ENCODE assay signal across 8 mouse cellular contexts in genomic region chr10:119065133-119065817, GRCm38 (mm10).
A peak's percentile ranks its signal among the peaks of the same experiment; 100 is the strongest.
DNase-seq lines count a peak whose midpoint lies in the region; ATAC-seq and TF ChIP-seq lines count a peak whose summit lies in the region.

No protein-coding gene starts in this region.

- H3K9ac ChIP-seq in limb, embryonic 14.5 days (ENCODE audit: low read depth, low read length, severe bottlenecking): no peak overlapping the region
- 0 out of 2 replicates have a peak overlapping the region, but pooled peaks have one; percentile 8 for H3K9ac ChIP-seq in midbrain, postnatal 0 days (replicated peaks; ENCODE audit: low read length, poor library complexity, severe bottlenecking)

- no peak overlapping the region for H3K27ac ChIP-seq in limb, embryonic 14.5 days (replicated peaks; ENCODE audit: low read depth, low read length)
- no peak overlapping the region for H3K27ac ChIP-seq in midbrain, postnatal 0 days (ENCODE audit: low read depth, low read length)

- WGBS in limb, embryonic 14.5 days: 45% methylated on average over 23 of the region's 23 CpGs
- 25% methylated on average over 23 of the region's 23 CpGs for WGBS in midbrain, postnatal 0 days

- H3K4me2 ChIP-seq in limb, embryonic 14.5 days (replicated peaks; ENCODE audit: low read depth, low read length, severe bottlenecking): 0 out of 2 replicates have a peak overlapping the region, but pooled peaks have one; percentile 11
- peak overlapping the region; percentile 36 for H3K4me2 ChIP-seq in midbrain, postnatal 0 days (ENCODE audit: low read depth, low read length, poor library complexity, severe bottlenecking)

- peak; percentile 90 for ATAC-seq in granulocyte monocyte progenitor cell, adult 5-6 weeks (replicated peaks; ENCODE audit: poor library complexity, severe bottlenecking)
- ATAC-seq in inflammation-experienced regulatory T-cells, adult 6 months: peak; percentile 66
- ATAC-seq in limb, embryonic 14.5 days (ENCODE audit: low FRiP score, low read depth): peak; percentile 74; the same call in 1 of the 2 replicates
- ATAC-seq in midbrain, postnatal 0 days (ENCODE audit: low FRiP score): peak; percentile 75

- H3K9me3 ChIP-seq in limb, embryonic 14.5 days (ENCODE audit: control insufficient read depth, low read length): no peaks in the 10 kb centered on the region
- no peaks in the 10 kb centered on the region for H3K9me3 ChIP-seq in midbrain, postnatal 0 days (ENCODE audit: low read length)

- 0 out of 2 replicates have a peak, but pooled peaks cover 5% of the 10 kb centered on the region for H3K4me1 ChIP-seq in limb, embryonic 14.5 days (ENCODE audit: control insufficient read depth, insufficient read depth, low read length)
- H3K4me1 ChIP-seq in midbrain, postnatal 0 days (ENCODE audit: insufficient read depth, low read length): no peaks in the 10 kb centered on the region

- no peak for TF ChIP-seq CTCF in midbrain, postnatal 0 days (IDR thresholded peaks at IDR 0.05)

- no peaks in the 10 kb centered on the region for H3K36me3 ChIP-seq in limb, embryonic 14.5 days (ENCODE audit: control insufficient read depth, insufficient read depth, low read length)
- no peaks in the 10 kb centered on the region for H3K36me3 ChIP-seq in midbrain, postnatal 0 days (ENCODE audit: insufficient read depth, low read length)

- no peaks in the 10 kb centered on the region for H3K27me3 ChIP-seq in limb, embryonic 14.5 days (ENCODE audit: control insufficient read depth, insufficient read depth, low read length)
- no peaks in the 10 kb centered on the region for H3K27me3 ChIP-seq in midbrain, postnatal 0 days (ENCODE audit: insufficient read depth, low read length)

- peak; percentile 56 to 70 for DNase-seq in lung, adult 18-20 months
- no peak for DNase-seq in lung, postnatal 14 days
- peak; percentile 8 to 10 for DNase-seq in cerebellum, postnatal 36 days
- DNase-seq in limb, embryonic 14.5 days (ENCODE audit: low spot score): peak; percentile 27
- DNase-seq in midbrain, postnatal 0 days (ENCODE audit: low spot score): peak; percentile 75
- peak; percentile 35 for DNase-seq in thymus, postnatal 25 days

- TF ChIP-seq POLR2A in limb, embryonic 14.5 days (IDR thresholded peaks at IDR 0.05; ENCODE audit: borderline replicate concordance, extremely low read depth, insufficient read depth, insufficient read length): no peak

- H3K4me3 ChIP-seq in limb, embryonic 14.5 days (replicated peaks; ENCODE audit: low read length): no peak overlapping the region
- no peak overlapping the region for H3K4me3 ChIP-seq in midbrain, postnatal 0 days (ENCODE audit: low read depth, low read length)
